Mouse (Mus musculus) liver, embryonic 14.5 days (tissue): ENCODE results near the gene C9orf72.

Experiments used
- CTCF ChIP-seq: IDR thresholded peaks from 2 replicates; pipeline ENCODE4 v1.5.1; 2016; ENCODE audit warnings: antibody characterized with exemption, low read depth, control low read depth
- EP300 ChIP-seq: IDR thresholded peaks from 2 replicates; pipeline ENCODE4 v1.6.1; 2016; ENCODE audit warnings: antibody characterized with exemption, low read depth

DNA sequence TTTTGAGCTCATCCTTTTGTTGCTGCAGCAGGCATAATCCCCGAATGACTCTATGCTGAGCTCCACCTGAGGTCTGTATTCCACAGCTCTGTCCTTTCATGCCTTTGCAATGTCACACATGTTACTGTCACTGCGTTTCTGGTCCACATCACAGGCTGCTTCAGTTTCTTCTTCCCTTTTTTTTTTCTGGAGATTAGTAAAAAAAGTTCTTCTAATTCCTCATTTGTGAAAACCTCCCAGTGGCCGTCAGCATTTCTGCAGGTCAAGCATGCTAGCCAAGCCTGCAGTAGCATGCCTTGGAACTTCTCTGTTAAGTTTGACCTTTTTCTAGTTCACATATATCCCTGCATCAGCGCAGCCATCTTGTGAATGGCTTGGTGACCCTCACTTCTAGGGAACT, 4.1 kb downstream of the C9orf72 start:
- TF ChIP-seq EP300: no peak
- TF ChIP-seq CTCF: no peak
